8 mouse cellular contexts compared by ENCODE assay signal in the genomic region with DNA sequence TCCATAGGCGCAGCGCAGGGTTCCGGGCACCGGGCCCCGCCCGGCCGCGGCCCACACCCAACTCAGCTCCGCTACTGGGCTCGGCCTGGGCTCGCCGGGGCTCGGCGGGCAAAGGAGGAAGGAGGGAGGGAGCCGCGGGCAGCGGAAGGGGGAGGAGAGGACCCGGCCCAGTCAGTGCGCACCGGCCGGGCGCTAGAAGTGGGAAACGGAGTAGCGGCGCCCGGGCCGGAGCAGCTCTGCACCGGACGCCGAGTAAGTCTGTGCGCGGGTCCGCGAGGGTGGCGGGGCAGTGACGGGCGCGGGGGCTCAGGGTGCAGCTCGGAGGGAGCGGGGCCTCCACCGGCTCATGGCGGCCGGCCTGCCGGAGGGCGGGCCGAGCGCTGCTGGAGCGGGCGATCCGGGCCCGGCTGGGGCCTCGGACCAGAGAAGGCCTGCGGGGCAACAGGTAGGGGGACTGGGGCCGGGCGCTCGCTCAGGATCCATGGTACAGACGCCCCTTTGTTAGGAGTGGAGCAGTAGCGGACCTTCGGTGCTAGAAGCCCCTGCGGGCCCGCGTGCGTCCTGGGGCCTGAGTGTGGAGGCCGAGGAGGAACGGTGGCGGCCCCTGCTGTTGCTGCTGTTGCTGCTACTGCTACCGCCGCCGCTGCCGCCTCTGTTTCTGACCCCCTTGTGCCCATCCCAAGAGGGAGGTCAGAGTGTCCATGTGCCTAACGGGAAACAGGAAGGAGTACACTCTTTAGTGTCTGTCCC. TPM values are rescaled to one million over a fixed set of nuclear protein-coding genes. Genes with fewer than 3 reads are reported as not detected.
DNase-seq lines count a peak whose midpoint lies in the region; ATAC-seq and TF ChIP-seq lines count a peak whose summit lies in the region.

No protein-coding gene starts in this region.

- TF ChIP-seq CTCF in E14TG2a.4 (conservative IDR thresholded peaks at IDR 0.05; ENCODE audit: low read length) = no peak
- peak; percentile 44; the same call in 1 of the 2 replicates for TF ChIP-seq CTCF in thymus, adult 2 months (IDR thresholded peaks at IDR 0.05; ENCODE audit: borderline replicate concordance, control insufficient read depth, extremely low read depth, insufficient read depth, low read length, poor library complexity)

- peak overlapping the region; percentile 92 for H3K4me3 ChIP-seq in E14TG2a.4 (replicated peaks; ENCODE audit: low read length)
- peak overlapping the region; percentile 91 for H3K4me3 ChIP-seq in forebrain, embryonic 12.5 days (replicated peaks)
- H3K4me3 ChIP-seq in lung, embryonic 16.5 days (ENCODE audit: low read length) = peak overlapping the region; percentile 92
- H3K4me3 ChIP-seq in thymus, adult 2 months (ENCODE audit: control insufficient read depth, insufficient read depth, low read length) = peak overlapping the region; percentile 74

- H3K27me3 ChIP-seq in E14TG2a.4 (ENCODE audit: insufficient read depth, low read length) = no peaks in the 10 kb centered on the region
- no peaks in the 10 kb centered on the region for H3K27me3 ChIP-seq in forebrain, embryonic 12.5 days
- H3K27me3 ChIP-seq in lung, embryonic 16.5 days (ENCODE audit: control insufficient read depth, insufficient read depth, low read depth, low read length) = no peaks in the 10 kb centered on the region
- H3K27me3 ChIP-seq in thymus, adult 2 months (ENCODE audit: control insufficient read depth, insufficient read depth, low read length) = no peaks in the 10 kb centered on the region

- H3K36me3 ChIP-seq in E14TG2a.4 (ENCODE audit: insufficient read depth, low read length) = peaks cover 22% of the 10 kb centered on the region
- peaks cover 6% of the 10 kb centered on the region for H3K36me3 ChIP-seq in forebrain, embryonic 12.5 days (replicated peaks)
- 0 out of 2 replicates have a peak, but pooled peaks cover 2% of the 10 kb centered on the region for H3K36me3 ChIP-seq in lung, embryonic 16.5 days (ENCODE audit: control insufficient read depth, insufficient read depth, low read length)
- H3K36me3 ChIP-seq in thymus, adult 2 months (ENCODE audit: control insufficient read depth, insufficient read depth, low read length) = peaks cover 4% of the 10 kb centered on the region; the same call in 1 of the 2 replicates

- H3K4me1 ChIP-seq in E14TG2a.4 (replicated peaks; ENCODE audit: low read depth, low read length) = peaks cover 63% of the 10 kb centered on the region
- peaks cover 41% of the 10 kb centered on the region for H3K4me1 ChIP-seq in forebrain, embryonic 12.5 days
- H3K4me1 ChIP-seq in lung, embryonic 16.5 days (replicated peaks; ENCODE audit: control insufficient read depth, insufficient read depth, low read length) = peaks cover 32% of the 10 kb centered on the region
- peaks cover 23% of the 10 kb centered on the region for H3K4me1 ChIP-seq in thymus, adult 2 months (replicated peaks; ENCODE audit: control insufficient read depth, insufficient read depth, low read length)

- H3K9ac ChIP-seq in forebrain, embryonic 12.5 days = peak overlapping the region; percentile 96
- peak overlapping the region; percentile 99 for H3K9ac ChIP-seq in lung, embryonic 16.5 days (ENCODE audit: low read length)

- peak overlapping the region; percentile 76 for H3K4me2 ChIP-seq in forebrain, embryonic 12.5 days
- H3K4me2 ChIP-seq in lung, embryonic 16.5 days (ENCODE audit: low read depth, low read length) = peak overlapping the region; percentile 69

- H3K9me3 ChIP-seq in E14TG2a.4 (ENCODE audit: low read length) = peaks cover 18% of the 10 kb centered on the region
- H3K9me3 ChIP-seq in forebrain, embryonic 12.5 days = no peaks in the 10 kb centered on the region
- no peaks in the 10 kb centered on the region for H3K9me3 ChIP-seq in lung, embryonic 16.5 days (ENCODE audit: control insufficient read depth, low read length)

- TF ChIP-seq POLR2A in thymus, adult 2 months (IDR thresholded peaks at IDR 0.05; ENCODE audit: control insufficient read depth, extremely low read depth, insufficient read depth, low read length, poor library complexity) = peak; percentile 56

- intact Hi-C loops in heart, postnatal 10 days (cut with DNase I) = loop anchor here (1.0 to 2.0 kb wide), 2 partner anchors 32 to 98 kb away; a partner anchor contains a TSS

- peak; percentile 49 for DNase-seq in brain, embryonic 18.5 days (ENCODE audit: low read depth, low spot score)
- DNase-seq in heart, postnatal 10 days = peak; percentile 95
- DNase-seq in large intestine, adult 2 months (ENCODE audit: low read depth, low spot score) = peak; percentile 69
- DNase-seq in ovary, adult 18-20 months (ENCODE audit: low spot score) = peak; percentile 88
- peak; percentile 93 for DNase-seq in thymus, adult 2 months

- under 1% methylated on average over 66 of the region's 71 CpGs for WGBS in forebrain, embryonic 12.5 days
- WGBS in large intestine, adult 2 months = under 1% methylated on average over 71 of the region's 71 CpGs
- WGBS in lung, embryonic 16.5 days = 0% methylated on average over 71 of the region's 71 CpGs
- WGBS in thymus, adult 2 months = under 1% methylated on average over 71 of the region's 71 CpGs

- ATAC-seq in forebrain, embryonic 12.5 days (ENCODE audit: low FRiP score) = peak; percentile 94
- peak; percentile 94 for ATAC-seq in lung, embryonic 16.5 days (ENCODE audit: low read depth)

- peak overlapping the region; percentile 96 for H3K27ac ChIP-seq in forebrain, embryonic 12.5 days
- H3K27ac ChIP-seq in lung, embryonic 16.5 days (ENCODE audit: low read length) = peak overlapping the region; percentile 94
- H3K27ac ChIP-seq in thymus, adult 2 months (ENCODE audit: control insufficient read depth, insufficient read depth, low read length) = no peak overlapping the region

RNA-seq across cellular contexts. Expression of a gene that starts 0.7 kb away (rescaled TPM):
- 109 and 111 TPM in 2 replicates for polyA plus RNA-seq in forebrain, embryonic 12.5 days (2016; fragmentation: Nextera tagmentation; extraction: Ambion mirVana)
- 10 to 100 TPM; 58.4 to 65.6 TPM for total RNA-seq in heart, postnatal 10 days (2021)
- 76.3 and 101 TPM in 2 replicates for polyA plus RNA-seq in large intestine, adult 2 months (2012; rRNA removed)
- polyA plus RNA-seq in lung, embryonic 16.5 days (2015; fragmentation: Nextera tagmentation; extraction: Ambion mirVana) = 221 and 230 TPM in 2 replicates
- 129 and 140 TPM in 2 replicates for polyA plus RNA-seq in thymus, adult 2 months (2012; rRNA removed)

RNA-seq across cellular contexts. Expression of a gene that starts 8.3 kb away (rescaled TPM):
- polyA plus RNA-seq in forebrain, embryonic 12.5 days (2016; fragmentation: Nextera tagmentation; extraction: Ambion mirVana) = 1.1 and 1.4 TPM in 2 replicates
- total RNA-seq in heart, postnatal 10 days (2021) = under 1 TPM; 0.37 to 0.38 TPM
- 0.84 and 1.1 TPM in 2 replicates for polyA plus RNA-seq in large intestine, adult 2 months (2012; rRNA removed)
- polyA plus RNA-seq in lung, embryonic 16.5 days (2015; fragmentation: Nextera tagmentation; extraction: Ambion mirVana) = 1.7 and 2.0 TPM in 2 replicates
- polyA plus RNA-seq in thymus, adult 2 months (2012; rRNA removed) = 1.4 and 1.5 TPM in 2 replicates

RNA-seq across cellular contexts. Expression of a gene that starts 33.4 kb away (rescaled TPM):
- 30.0 and 30.9 TPM in 2 replicates for polyA plus RNA-seq in forebrain, embryonic 12.5 days (2016; fragmentation: Nextera tagmentation; extraction: Ambion mirVana)
- 10 to 100 TPM; 28.8 to 35.2 TPM for total RNA-seq in heart, postnatal 10 days (2021)
- polyA plus RNA-seq in large intestine, adult 2 months (2012; rRNA removed) = 15.7 and 18.8 TPM in 2 replicates
- 23.2 and 23.9 TPM in 2 replicates for polyA plus RNA-seq in lung, embryonic 16.5 days (2015; fragmentation: Nextera tagmentation; extraction: Ambion mirVana)
- 17.2 and 18.5 TPM in 2 replicates for polyA plus RNA-seq in thymus, adult 2 months (2012; rRNA removed)

RNA-seq across cellular contexts. Expression of a gene that starts 34.1 kb away (rescaled TPM):
- 37.4 and 39.8 TPM in 2 replicates for polyA plus RNA-seq in forebrain, embryonic 12.5 days (2016; fragmentation: Nextera tagmentation; extraction: Ambion mirVana)
- total RNA-seq in heart, postnatal 10 days (2021) = 10 to 100 TPM; 27.7 TPM
- polyA plus RNA-seq in large intestine, adult 2 months (2012; rRNA removed) = 71.9 and 82.6 TPM in 2 replicates
- polyA plus RNA-seq in lung, embryonic 16.5 days (2015; fragmentation: Nextera tagmentation; extraction: Ambion mirVana) = 41.0 and 47.0 TPM in 2 replicates
- 50.3 and 50.4 TPM in 2 replicates for polyA plus RNA-seq in thymus, adult 2 months (2012; rRNA removed)

RNA-seq across cellular contexts. Expression of a gene that starts 41.7 kb away (rescaled TPM):
- polyA plus RNA-seq in forebrain, embryonic 12.5 days (2016; fragmentation: Nextera tagmentation; extraction: Ambion mirVana) = 66.2 and 70.2 TPM in 2 replicates
- total RNA-seq in heart, postnatal 10 days (2021) = 10 to 100 TPM; 16.2 to 18.2 TPM
- 9.8 and 13.4 TPM in 2 replicates for polyA plus RNA-seq in large intestine, adult 2 months (2012; rRNA removed)
- polyA plus RNA-seq in lung, embryonic 16.5 days (2015; fragmentation: Nextera tagmentation; extraction: Ambion mirVana) = 35.4 and 38.4 TPM in 2 replicates
- 30.7 and 31.8 TPM in 2 replicates for polyA plus RNA-seq in thymus, adult 2 months (2012; rRNA removed)
